Mouse (Mus musculus): ENCODE data around the gene Fbxo45.

- no peak for TF ChIP-seq RAD21 (IDR thresholded peaks at IDR 0.05; ENCODE audit: low read depth, low read length)
- TF ChIP-seq CTCF (conservative IDR thresholded peaks at IDR 0.05 in 1 of 2, IDR thresholded peaks at IDR 0.05 in 1 of 2; ENCODE audit: low read depth in 2 of 2, low read length in 2 of 2), result no peak
- TF ChIP-seq MXI1 (IDR thresholded peaks at IDR 0.05; ENCODE audit: low read depth, low read length), result no peak
- no peak for TF ChIP-seq POLR2AphosphoS2 (IDR thresholded peaks at IDR 0.05; ENCODE audit: low read depth, low read length)
- TF ChIP-seq ETS1 (conservative IDR thresholded peaks at IDR 0.05; ENCODE audit: low read depth, low read length), result no peak
- TF ChIP-seq POLR2A (IDR thresholded peaks at IDR 0.05; ENCODE audit: low read depth, low read length), result no peak
- TF ChIP-seq RCOR1 (conservative IDR thresholded peaks at IDR 0.05; ENCODE audit: low read depth, low read length), result no peak
- no peak for TF ChIP-seq ZKSCAN1 (IDR thresholded peaks at IDR 0.05; ENCODE audit: borderline replicate concordance, low read depth, low read length)
- no peak for TF ChIP-seq EP300 (IDR thresholded peaks at IDR 0.05; ENCODE audit: low read length)
- no peak for TF ChIP-seq NRF1 (IDR thresholded peaks at IDR 0.05; ENCODE audit: low read depth, low read length)
- TF ChIP-seq JUND (conservative IDR thresholded peaks at IDR 0.05; ENCODE audit: low read depth, low read length), result no peak
- TF ChIP-seq SIN3A (IDR thresholded peaks at IDR 0.05; ENCODE audit: low read length), result no peak
- no peak for TF ChIP-seq USF2 (conservative IDR thresholded peaks at IDR 0.05; ENCODE audit: low read depth, low read length)
Measured at GRCm38 (mm10) chr16:32186056-32186455, 60.9 kb downstream of the Fbxo45 start.
